Mouse (Mus musculus) neural tube, embryonic 12.5 days (tissue): Measurements from ENCODE around the gene Gm9040. TPM values are rescaled to one million over a fixed set of nuclear protein-coding genes. Genes with fewer than 3 reads are reported as not detected.
"Not testable (repeated sequence)": the region's sequence is repeated elsewhere in the genome, so short reads cannot be mapped to it uniquely, and the experiment has no call there.

Source experiments
- ATAC-seq: fragments of 200-750 bp; cut with Nextera tagmentation; 2 replicates; pipeline ENCODE4 v1.8.0; 2017; ENCODE audit warnings: low read depth, mild to moderate bottlenecking, moderate TSS enrichment, moderate library complexity; ENCODE audit not compliant: low FRiP score
- H3K27ac ChIP-seq: fragments of 300-500 bp; sonication (generic); 2 replicates; pipeline ENCODE4 v1.5.1; 2016
- H3K27me3 ChIP-seq: fragments of 300-500 bp; sonication (generic); replicated peaks from 2 replicates; pipeline ENCODE4 v1.6.1; 2016; ENCODE audit warnings: mild to moderate bottlenecking
- H3K36me3 ChIP-seq: fragments of 300-500 bp; sonication (generic); 2 replicates; pipeline ENCODE4 v1.6.1; 2016; ENCODE audit warnings: mild to moderate bottlenecking
- H3K4me1 ChIP-seq: fragments of 300-500 bp; sonication (generic); 2 replicates; pipeline ENCODE4 v1.6.1; 2016
- H3K4me2 ChIP-seq: fragments of 300-500 bp; sonication (generic); replicated peaks from 2 replicates; pipeline ENCODE4 v1.6.1; 2016; ENCODE audit warnings: mild to moderate bottlenecking
- H3K4me3 ChIP-seq: fragments of 300-500 bp; sonication (generic); 2 replicates; pipeline ENCODE4 v1.5.1; 2016
- H3K9ac ChIP-seq: fragments of 300-500 bp; sonication (generic); 2 replicates; pipeline ENCODE4 v1.6.1; 2016; ENCODE audit warnings: mild to moderate bottlenecking
- H3K9me3 ChIP-seq: fragments of 300-500 bp; sonication (generic); 2 replicates; pipeline ENCODE4 v1.6.1; 2016; ENCODE audit warnings: mild to moderate bottlenecking
- WGBS: fragments of 180-500 bp; shearing (Covaris S2); methylation state at CpG from one replicate; pipeline ENCODE4 v1.1.7; 2016; 5-methylcytosine and 5-hydroxymethylcytosine counted together
- polyA plus RNA-seq: library from polyadenylated mRNA; unstranded; fragments of >200 nt; fragmentation: Nextera tagmentation; extraction: Ambion mirVana; gene quantifications from 2 replicates; pipeline ENCODE4 v1.2.1, GENCODE M21; 2016

The Gm9040 gene
- polyA plus RNA-seq, 1 experiment from 2014 or later = not detected

DNA sequence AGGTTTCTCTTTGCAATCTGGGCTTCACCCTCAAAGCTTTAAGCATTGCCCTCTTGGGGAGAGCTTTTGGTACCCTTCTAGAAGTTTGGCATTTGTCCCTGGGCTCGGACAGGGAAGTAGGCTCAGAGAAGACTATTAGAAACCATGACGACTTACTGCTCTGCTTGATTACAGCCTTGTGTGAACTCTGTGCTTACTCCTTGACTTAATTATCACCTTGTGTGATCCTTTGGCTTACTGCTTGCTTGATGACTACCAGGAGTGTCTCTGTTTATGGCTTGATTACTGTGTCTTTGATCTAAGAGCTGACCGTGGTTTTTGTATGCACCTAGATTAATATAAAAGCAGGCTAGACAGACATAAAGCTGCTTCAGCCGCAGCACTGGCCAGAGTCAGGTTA is 48.7 kb downstream of the Gm9040 start:
- not testable (repeated sequence) for H3K27me3 ChIP-seq, H3K4me3 ChIP-seq, H3K36me3 ChIP-seq, H3K9ac ChIP-seq, H3K4me1 ChIP-seq, ATAC-seq, H3K4me2 ChIP-seq, H3K27ac ChIP-seq, H3K9me3 ChIP-seq
- WGBS = no CpG with 5 or more reads among the region's 4 CpGs

Other genes starting within 250 kb of the Gm9040 start
- gene Mdm1, start 185.2 kb downstream of the Gm9040 start, polyA plus RNA-seq = 47.1 and 47.5 TPM in 2 replicates
- gene Il22, start 122.0 kb downstream of the Gm9040 start, polyA plus RNA-seq = not detected in 2 replicates
- 0.10 and 0.29 TPM in 2 replicates for gene Gm32717, start 86.2 kb downstream of the Gm9040 start, polyA plus RNA-seq
- gene Gm32802, start 68.3 kb downstream of the Gm9040 start, polyA plus RNA-seq = 0.10 and 0.29 TPM in 2 replicates
- gene Iltifb, start 31.9 kb downstream of the Gm9040 start, polyA plus RNA-seq = not detected in 2 replicates
- gene Gm9044, start 5.4 kb upstream of the Gm9040 start, polyA plus RNA-seq = not detected in 2 replicates
- not detected in 2 replicates for gene Gm9045, start 10.9 kb upstream of the Gm9040 start, polyA plus RNA-seq
- gene Gm9046, start 16.3 kb upstream of the Gm9040 start, polyA plus RNA-seq = not detected in 2 replicates
- not detected in 2 replicates for gene Gm9048, start 21.7 kb upstream of the Gm9040 start, polyA plus RNA-seq
- gene Gm9049, start 27.1 kb upstream of the Gm9040 start, polyA plus RNA-seq = not detected in 2 replicates
- not detected in 2 replicates for gene Ifng, start 114.1 kb upstream of the Gm9040 start, polyA plus RNA-seq